Mouse (Mus musculus) kidney, adult 2 months (tissue): ENCODE results near the gene Tmtc2.

Source experiments
- CTCF ChIP-seq: fragments of 200-500 bp; conservative IDR thresholded peaks from 2 replicates; pipeline ENCODE4 v1.5.1; 2011; ENCODE audit warnings: low read depth, mild to moderate bottlenecking, control low read depth, low read length, moderate library complexity, mixed read lengths; ENCODE audit not compliant: insufficient read depth, insufficient read length
- POLR2A ChIP-seq: fragments of 200-500 bp; IDR thresholded peaks from one replicate; pipeline ENCODE4 v1.6.1; 2011; ENCODE audit warnings: low read depth, low read length, control low read depth

GRCm38 (mm10) chr10:105453441-105453840, 120.8 kb downstream of the Tmtc2 start:
- no peak for TF ChIP-seq CTCF
- no peak for TF ChIP-seq POLR2A
